Mouse (Mus musculus) embryonic facial prominence, embryonic 11.5 days (tissue): ENCODE data around the gene Spdye4a. TPM values are rescaled to one million over a fixed set of nuclear protein-coding genes. Genes with fewer than 3 reads are reported as not detected.

ENCODE experiments used
- ATAC-seq: fragments of 200-750 bp; cut with Nextera tagmentation; replicated peaks from 2 replicates; pipeline ENCODE4 v1.8.0; 2017; ENCODE audit warnings: low read depth; ENCODE audit not compliant: insufficient number of reproducible peaks, low FRiP score, low TSS enrichment
- DNase-seq: peaks from one replicate; pipeline ENCODE4 v3.0.0-alpha.2; 2015; ENCODE audit warnings: low spot score
- H3K27ac ChIP-seq: fragments of 300-500 bp; sonication (generic); replicated peaks from 2 replicates; pipeline ENCODE4 v1.5.1; 2014; ENCODE audit warnings: mild to moderate bottlenecking, low read depth, low read length, control low read depth
- H3K27me3 ChIP-seq: fragments of 300-500 bp; sonication (generic); 2 replicates; pipeline ENCODE4 v1.6.1; 2014; ENCODE audit warnings: mild to moderate bottlenecking, low read length, moderate library complexity, mixed read lengths; ENCODE audit not compliant: control insufficient read depth, insufficient read depth
- H3K36me3 ChIP-seq: fragments of 300-500 bp; sonication (generic); replicated peaks from 2 replicates; pipeline ENCODE4 v1.6.1; 2014; ENCODE audit warnings: low read depth, mild to moderate bottlenecking, low read length, moderate library complexity, mixed read lengths; ENCODE audit not compliant: control insufficient read depth, insufficient read depth
- H3K4me1 ChIP-seq: fragments of 300-500 bp; sonication (generic); 2 replicates; pipeline ENCODE4 v1.6.1; 2014; ENCODE audit warnings: low read length, mixed read lengths; ENCODE audit not compliant: control insufficient read depth, insufficient read depth
- H3K4me2 ChIP-seq: fragments of 300-500 bp; sonication (generic); 2 replicates; pipeline ENCODE4 v1.6.1; 2014; ENCODE audit warnings: low read depth, mild to moderate bottlenecking, control low read depth, low read length, moderate library complexity
- H3K4me3 ChIP-seq: fragments of 300-500 bp; sonication (generic); 2 replicates; pipeline ENCODE4 v1.5.1; 2014; ENCODE audit warnings: low read depth, low read length, control low read depth
- H3K9ac ChIP-seq: fragments of 300-500 bp; sonication (generic); replicated peaks from 2 replicates; pipeline ENCODE4 v1.6.1; 2014; ENCODE audit warnings: mild to moderate bottlenecking, control low read depth, low read length
- H3K9me3 ChIP-seq: fragments of 300-500 bp; sonication (generic); replicated peaks from 2 replicates; pipeline ENCODE4 v1.6.1; 2016; ENCODE audit warnings: mild to moderate bottlenecking, low read length, inconsistent platforms, mixed read lengths; ENCODE audit not compliant: control insufficient read depth
- WGBS: fragments of 180-500 bp; shearing (Covaris S2); extraction: QIAGEN DNeasy Blood & Tissue Kit; methylation state at CpG from one replicate; pipeline ENCODE4 v1.1.7; 2014; 5-methylcytosine and 5-hydroxymethylcytosine counted together
- polyA plus RNA-seq: library from polyadenylated mRNA; unstranded; fragments of >200 nt; fragmentation: Nextera tagmentation; extraction: Ambion mirVana; gene quantifications from 2 replicates; pipeline ENCODE4 v1.2.1, GENCODE M21; 2014

Gene Spdye4a
- not detected in 2 replicates for polyA plus RNA-seq

DNA sequence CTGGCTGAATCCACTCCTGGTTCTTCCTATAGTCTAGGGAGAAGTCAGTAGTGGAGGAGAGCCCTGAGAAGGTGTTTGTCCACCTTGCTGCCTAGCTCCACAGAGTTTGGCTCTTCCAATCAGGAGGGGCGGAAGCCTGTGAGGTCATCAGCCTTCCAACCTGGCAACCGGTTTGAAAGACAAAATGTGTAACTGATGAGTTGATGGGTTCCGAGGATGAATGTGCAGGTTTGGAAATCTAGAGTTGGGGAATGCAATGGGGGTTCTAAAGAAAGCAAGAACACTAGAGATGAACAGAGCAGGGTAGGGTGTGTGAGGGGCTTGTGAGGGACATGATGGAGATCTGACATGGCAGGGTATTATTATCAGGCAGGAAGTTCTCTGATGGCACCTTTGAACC is at the start of gene Spdye4a:
Spdye4a (minus strand) TSS at position 101 of the 400 bp plus-strand sequence.
- Histone ChIP-seq H3K27me3 (no peaks in the 10 kb centered on the region), H3K27ac (no peak within 1 kb of the TSS), H3K4me1 (no peaks in the 10 kb centered on the region), H3K9me3 (no peaks in the 10 kb centered on the region; the same call in 1 of the 2 replicates), H3K4me3 (no peak within 1 kb of the TSS), H3K4me2 (no peak within 1 kb of the TSS), H3K36me3 (no peaks in the 10 kb centered on the region), H3K9ac (no peak within 1 kb of the TSS)
- ATAC-seq (no peak), DNase-seq (no peak)
- 84% methylated on average over 3 of the region's 3 CpGs for WGBS

DNA sequence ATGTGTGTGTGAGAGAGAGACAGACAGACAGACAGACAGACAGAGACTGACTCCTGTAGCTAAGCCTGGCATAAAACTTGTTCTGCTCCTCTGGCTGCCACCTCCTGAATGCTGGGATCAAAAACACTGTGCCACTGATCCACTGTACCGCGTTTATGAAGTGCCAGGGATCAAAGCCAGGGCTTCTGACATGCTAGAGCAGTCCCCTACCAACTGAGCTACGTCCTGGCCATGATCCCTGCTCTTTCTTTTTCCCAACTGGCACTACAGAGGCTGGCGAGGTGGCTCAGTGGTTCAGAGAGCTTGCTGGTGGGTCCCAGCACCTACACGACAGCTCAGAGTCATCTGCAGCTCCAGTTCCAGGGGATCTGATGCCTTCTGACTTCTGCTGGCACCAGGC is 49.1 kb upstream of the Spdye4a start:
- WGBS = 46% methylated on average over 5 of the region's 5 CpGs
- H3K9me3 ChIP-seq = no peaks in the 10 kb centered on the region
- DNase-seq = no peak
- no peaks in the 10 kb centered on the region for H3K36me3 ChIP-seq
- no peaks in the 10 kb centered on the region; the same call in 1 of the 2 replicates for H3K4me1 ChIP-seq
- no peak overlapping the region for H3K9ac ChIP-seq
- no peak overlapping the region for H3K4me3 ChIP-seq
- H3K27me3 ChIP-seq = no peaks in the 10 kb centered on the region; the same call in 1 of the 2 replicates
- H3K4me2 ChIP-seq = no peak overlapping the region
- ATAC-seq = no peak
- H3K27ac ChIP-seq = no peak overlapping the region

DNA sequence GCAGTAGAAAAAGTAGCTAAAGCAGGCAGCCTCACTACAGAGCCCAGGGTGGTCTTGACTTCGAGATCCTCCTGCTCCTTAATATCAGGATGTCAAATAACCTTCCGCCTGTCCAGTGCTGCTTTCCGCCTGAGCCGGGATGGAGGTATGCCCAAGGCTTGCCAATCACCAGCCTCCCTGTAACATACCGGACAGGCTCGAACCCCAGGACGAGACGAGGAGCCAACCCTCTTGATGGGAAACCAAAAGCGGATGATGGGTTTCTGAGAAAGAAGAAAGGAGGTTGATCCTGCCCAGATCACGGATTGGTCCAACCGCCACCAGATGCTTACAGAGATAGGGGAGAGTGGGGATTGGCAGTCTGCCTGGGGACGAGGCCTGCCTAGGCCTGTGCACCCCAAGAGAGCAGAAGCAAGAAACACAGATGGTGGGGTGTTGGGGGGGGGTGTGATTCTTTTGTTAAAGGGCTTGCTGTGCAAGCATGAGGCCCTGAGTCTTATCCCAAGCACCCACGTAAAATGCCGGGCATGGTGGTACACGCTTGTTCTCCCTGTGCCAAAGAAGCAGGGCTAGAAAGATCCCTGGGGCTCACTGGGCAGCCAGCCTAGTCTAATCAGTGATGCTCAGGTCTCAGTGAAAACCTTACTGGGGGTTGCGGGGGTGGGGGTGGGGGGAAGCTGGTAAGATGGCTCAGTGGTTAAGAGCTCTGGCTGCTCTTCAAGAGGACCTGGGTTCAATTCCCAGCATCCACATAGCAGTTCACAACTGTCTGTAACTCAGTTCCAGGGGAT is 46.0 kb upstream of the Spdye4a start:
- Histone ChIP-seq H3K9ac (no peak overlapping the region), H3K36me3 (no peaks in the 10 kb centered on the region), H3K4me1 (no peaks in the 10 kb centered on the region; the same call in none of the 2 replicates), H3K4me2 (no peak overlapping the region), H3K27me3 (no peaks in the 10 kb centered on the region), H3K4me3 (no peak overlapping the region), H3K9me3 (no peaks in the 10 kb centered on the region), H3K27ac (no peak overlapping the region)
- WGBS = 89% methylated on average over 16 of the region's 16 CpGs
- DNase-seq (no peak), ATAC-seq (no peak)

DNA sequence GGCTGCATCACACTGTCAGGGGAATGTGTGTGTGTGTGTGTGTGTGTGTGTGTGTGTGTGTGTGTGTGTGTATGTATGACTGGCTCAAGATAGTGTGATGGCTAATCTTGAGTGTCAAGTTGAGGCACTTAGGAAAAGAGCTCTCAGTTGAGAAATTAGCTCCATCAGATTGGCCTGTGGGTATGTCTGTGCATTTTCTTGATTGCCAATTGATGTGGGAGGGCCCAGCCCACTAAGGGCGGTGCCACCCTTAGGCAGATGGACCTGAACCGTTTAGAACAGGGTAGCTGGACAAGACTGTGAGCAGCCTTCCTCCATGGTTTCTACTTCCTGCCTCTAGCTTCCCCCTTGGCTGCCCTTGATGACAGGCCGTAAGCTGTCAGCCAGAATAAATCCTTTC is 45.4 kb upstream of the Spdye4a start:
- DNase-seq (no peak), ATAC-seq (no peak)
- Histone ChIP-seq H3K27me3 (no peaks in the 10 kb centered on the region), H3K9ac (no peak overlapping the region), H3K4me3 (no peak overlapping the region), H3K9me3 (no peaks in the 10 kb centered on the region), H3K4me1 (no peaks in the 10 kb centered on the region; the same call in none of the 2 replicates), H3K4me2 (no peak overlapping the region), H3K27ac (no peak overlapping the region), H3K36me3 (no peaks in the 10 kb centered on the region)
- 72% methylated on average over 3 of the region's 3 CpGs for WGBS

DNA sequence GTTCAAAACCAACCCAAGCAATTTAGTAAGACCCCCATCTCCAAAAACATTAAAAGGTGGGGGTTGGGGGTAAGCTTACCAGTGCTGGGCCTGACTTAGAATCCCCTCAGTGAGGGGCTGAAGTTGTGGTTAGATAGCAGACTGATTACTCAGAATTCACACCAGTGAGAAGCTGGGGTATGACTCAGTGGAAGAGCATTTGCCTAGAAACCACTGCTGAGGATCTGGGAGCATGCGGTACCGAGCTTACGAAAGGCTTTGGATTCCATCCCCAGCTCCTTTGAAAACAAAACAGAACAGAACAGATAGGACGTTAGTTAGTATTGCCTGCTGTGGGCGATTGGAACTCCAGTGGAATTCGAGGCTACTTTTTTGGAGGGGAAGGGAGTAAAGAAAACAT is 45.0 kb upstream of the Spdye4a start:
- Histone ChIP-seq H3K9me3 (no peaks in the 10 kb centered on the region), H3K36me3 (no peaks in the 10 kb centered on the region), H3K4me3 (no peak overlapping the region), H3K27me3 (no peaks in the 10 kb centered on the region), H3K27ac (no peak overlapping the region), H3K4me1 (no peaks in the 10 kb centered on the region; the same call in none of the 2 replicates), H3K9ac (no peak overlapping the region), H3K4me2 (no peak overlapping the region)
- ATAC-seq = no peak
- no peak for DNase-seq
- WGBS = 87% methylated on average over 6 of the region's 6 CpGs

DNA sequence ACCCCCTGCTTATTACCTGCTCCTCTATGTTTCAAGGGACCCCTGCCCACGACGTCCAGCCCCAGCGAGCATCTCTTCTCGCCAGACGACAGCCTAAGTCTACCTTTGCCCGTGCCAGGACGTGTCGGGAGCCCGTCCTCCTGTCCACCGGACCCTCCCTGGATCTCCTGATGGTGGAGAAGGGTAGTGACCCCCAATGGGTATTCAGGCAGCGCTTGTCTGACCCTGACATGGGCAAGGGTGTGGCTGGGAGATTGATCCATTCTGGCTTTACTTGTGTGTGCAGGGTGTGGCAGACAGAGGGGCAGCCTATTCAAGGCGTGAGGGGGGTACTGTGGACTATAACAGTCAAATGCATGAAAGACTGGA is 43.4 kb upstream of the Spdye4a start:
- Histone ChIP-seq H3K27ac (peak overlapping the region; percentile 65; the same call in 1 of the 2 replicates), H3K4me1 (no peaks in the 10 kb centered on the region; the same call in none of the 2 replicates), H3K4me2 (peak overlapping the region; percentile 91), H3K9me3 (no peaks in the 10 kb centered on the region), H3K4me3 (peak overlapping the region; percentile 96), H3K27me3 (no peaks in the 10 kb centered on the region), H3K9ac (peak overlapping the region; percentile 94), H3K36me3 (no peaks in the 10 kb centered on the region)
- no peak for DNase-seq
- peak; percentile 30; the same call in 1 of the 2 replicates for ATAC-seq
- 4% methylated on average over 12 of the region's 12 CpGs for WGBS

DNA sequence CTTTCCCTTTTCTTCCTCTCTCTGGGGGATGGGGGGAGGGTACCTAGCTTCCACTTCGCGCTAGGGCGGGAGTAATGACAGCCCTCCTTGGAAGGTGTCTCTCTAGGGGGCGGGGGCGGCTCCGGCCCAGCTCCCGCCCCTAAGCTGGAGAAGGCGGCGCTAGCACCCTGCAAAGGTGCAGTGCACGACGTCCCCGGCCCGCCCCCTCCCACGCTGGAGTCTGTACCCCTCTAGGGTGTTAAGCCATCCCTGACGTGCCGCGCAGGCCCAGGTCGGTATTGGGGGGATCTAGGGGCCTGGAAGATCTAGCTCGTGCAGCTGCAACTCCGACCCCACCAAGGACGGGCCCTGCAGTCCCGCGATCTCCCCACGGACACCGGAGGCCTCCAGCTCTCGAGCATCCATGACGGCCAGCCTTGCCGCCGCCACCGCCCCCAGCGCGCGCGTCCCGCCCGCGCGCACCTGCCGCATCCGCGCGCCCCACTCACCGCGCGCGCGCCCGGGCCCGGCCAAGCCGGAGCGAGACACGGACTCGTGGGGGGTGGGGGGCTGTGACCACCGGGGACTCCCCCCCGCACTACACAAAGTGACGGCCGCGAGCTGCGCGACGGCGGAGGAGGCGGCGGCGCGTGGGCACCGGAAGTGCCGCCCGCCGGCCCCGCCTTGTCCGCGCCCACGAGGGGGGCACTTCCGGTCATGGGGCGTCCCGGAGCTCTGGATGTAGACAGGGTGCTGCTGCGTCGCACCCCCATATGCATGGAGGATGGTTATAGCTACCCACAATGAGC is 42.9 kb upstream of the Spdye4a start, which contains the start of gene Zfp316:
Zfp316 (minus strand) TSS at position 660 of the 788 bp plus-strand sequence.
- H3K4me3 ChIP-seq = peak within 1 kb of the TSS; percentile 96
- H3K36me3 ChIP-seq = no peaks in the 10 kb centered on the region
- peak within 1 kb of the TSS; percentile 65; the same call in 1 of the 2 replicates for H3K27ac ChIP-seq
- no peaks in the 10 kb centered on the region for H3K27me3 ChIP-seq
- H3K9me3 ChIP-seq = no peaks in the 10 kb centered on the region
- no peaks in the 10 kb centered on the region; the same call in none of the 2 replicates for H3K4me1 ChIP-seq
- WGBS = under 1% methylated on average over 76 of the region's 79 CpGs
- DNase-seq (peak; percentile 75), ATAC-seq (peak; percentile 72)
- peak within 1 kb of the TSS; percentile 91 for H3K4me2 ChIP-seq
- peak within 1 kb of the TSS; percentile 94 for H3K9ac ChIP-seq
